Mouse (Mus musculus) cerebellum, postnatal 4 days (tissue): ENCODE measurements around the gene Mid1.
"Not testable (repeated sequence)": the region's sequence is repeated elsewhere in the genome, so short reads cannot be mapped to it uniquely, and the experiment has no call there.

Source experiments
- DNase-seq, 2 experiments: peaks; one replicate each; pipeline ENCODE4 v3.0.0; 2022; ENCODE audit warnings: low spot score in 2 of 2, mixed read lengths in 1 of 2

Gene Mid1

GRCm38 (mm10) chrX:169970546-169970945, 285.5 kb downstream of the Mid1 start:
- DNase-seq, result not testable (repeated sequence)

GRCm38 (mm10) chrX:169971562-169971961, 286.6 kb downstream of the Mid1 start:
- not testable (repeated sequence) for DNase-seq

- peak in 1 of 2 experiments; percentile 1 for DNase-seq
These were observed 287.1 kb downstream of the Mid1 start for GRCm38 (mm10) chrX:169972131-169972530.

- peak in 1 of 2 experiments; percentile 3 for DNase-seq
These were observed 287.9 kb downstream of the Mid1 start for GRCm38 (mm10) chrX:169972791-169973494.

- DNase-seq, result peak in 1 of 2 experiments; percentile 8
These were observed 288.8 kb downstream of the Mid1 start for GRCm38 (mm10) chrX:169973806-169974205.

GRCm38 (mm10) chrX:169974456-169974855, 289.5 kb downstream of the Mid1 start:
- peak in 1 of 2 experiments; percentile 17 for DNase-seq

GRCm38 (mm10) chrX:169974974-169975373, 290.0 kb downstream of the Mid1 start:
- peak in 1 of 2 experiments; percentile 23 for DNase-seq

- peak in 1 of 2 experiments; percentile 10 for DNase-seq
These were observed 290.7 kb downstream of the Mid1 start for GRCm38 (mm10) chrX:169975681-169976131.

GRCm38 (mm10) chrX:169976340-169976739, 291.3 kb downstream of the Mid1 start:
- DNase-seq, result peak in 1 of 2 experiments; percentile 3

GRCm38 (mm10) chrX:169977856-169978435, 292.9 kb downstream of the Mid1 start:
- DNase-seq, result peak in 1 of 2 experiments; percentile 13

GRCm38 (mm10) chrX:169978436-169979381, 293.7 kb downstream of the Mid1 start:
- peak; percentile 60 to 97 for DNase-seq

- peak in 1 of 2 experiments; percentile 46 for DNase-seq
These were observed 294.6 kb downstream of the Mid1 start for GRCm38 (mm10) chrX:169979461-169980202.

- DNase-seq, result peak in 1 of 2 experiments; percentile 11
These were observed 295.2 kb downstream of the Mid1 start for GRCm38 (mm10) chrX:169980203-169980556.

GRCm38 (mm10) chrX:169980809-169981289, 295.9 kb downstream of the Mid1 start:
- DNase-seq, result peak in 1 of 2 experiments; percentile 21

GRCm38 (mm10) chrX:169981761-169982181, 296.8 kb downstream of the Mid1 start:
- DNase-seq, result peak in 1 of 2 experiments; percentile 52

GRCm38 (mm10) chrX:169982606-169983400, 297.8 kb downstream of the Mid1 start:
- DNase-seq, result peak in 1 of 2 experiments; percentile 19

GRCm38 (mm10) chrX:169983401-169984165, 298.6 kb downstream of the Mid1 start:
- peak in 1 of 2 experiments; percentile 30 for DNase-seq

- DNase-seq, result peak in 1 of 2 experiments; percentile 2
These were observed 299.3 kb downstream of the Mid1 start for GRCm38 (mm10) chrX:169984331-169984730.

GRCm38 (mm10) chrX:169984853-169985252, 299.9 kb downstream of the Mid1 start:
- peak in 1 of 2 experiments; percentile 35 for DNase-seq
